Mouse (Mus musculus): ENCODE results near the gene Rel.

The Rel gene

DNA sequence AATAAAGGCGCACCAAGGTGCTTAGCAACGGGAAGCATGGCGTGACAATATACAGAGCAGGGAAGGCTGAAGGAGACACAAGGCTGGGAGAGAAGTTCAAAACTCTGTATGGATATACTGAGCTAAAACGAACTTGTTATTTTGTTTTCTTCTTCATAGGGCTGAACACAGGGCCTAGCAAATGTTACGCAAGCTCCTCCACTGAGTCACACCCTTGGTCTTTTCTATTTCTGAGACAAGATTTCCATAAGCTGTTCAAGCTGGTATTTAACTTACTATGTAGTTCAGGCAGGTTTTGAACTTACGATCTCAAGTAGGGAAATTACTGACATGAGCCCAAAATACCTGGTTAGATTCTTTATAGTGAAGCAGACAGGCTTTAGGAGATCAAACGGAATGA lies 29.4 kb downstream of the Rel start:
- no peak for DNase-seq

- no peak for DNase-seq
These were observed 29.9 kb downstream of the Rel start for GRCm38 (mm10) chr11:23740895-23741294.

DNA sequence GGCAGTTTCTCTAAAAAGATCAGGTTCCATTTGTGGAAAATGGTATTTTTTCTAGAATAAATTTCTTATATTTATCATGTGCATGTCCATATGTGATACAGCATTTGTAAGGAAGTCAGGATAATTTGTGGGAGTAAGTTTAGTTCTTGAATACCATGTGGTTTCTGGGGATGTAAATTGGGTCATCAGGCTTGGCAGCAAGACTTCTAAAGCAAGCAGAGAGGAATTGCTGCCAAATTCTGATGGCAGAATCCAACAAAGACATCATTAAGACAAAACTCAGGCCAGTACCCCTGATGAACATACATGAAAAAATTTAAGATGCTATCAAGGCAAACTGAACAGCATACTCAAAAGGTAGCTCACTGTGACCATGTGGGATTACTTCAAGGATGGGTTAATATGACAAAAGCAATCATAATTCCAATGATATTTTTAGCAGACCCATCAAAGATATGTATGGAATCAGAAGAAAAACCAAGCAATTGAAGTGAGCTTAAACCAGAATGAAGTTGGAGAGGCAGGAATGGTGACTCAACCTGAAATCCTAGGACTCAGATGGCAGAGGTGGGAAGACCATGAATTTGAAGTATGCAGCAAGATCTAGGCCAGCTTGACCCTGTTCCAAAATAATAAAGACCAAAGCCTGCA lies 34.8 kb downstream of the Rel start:
- no peak for DNase-seq

DNA sequence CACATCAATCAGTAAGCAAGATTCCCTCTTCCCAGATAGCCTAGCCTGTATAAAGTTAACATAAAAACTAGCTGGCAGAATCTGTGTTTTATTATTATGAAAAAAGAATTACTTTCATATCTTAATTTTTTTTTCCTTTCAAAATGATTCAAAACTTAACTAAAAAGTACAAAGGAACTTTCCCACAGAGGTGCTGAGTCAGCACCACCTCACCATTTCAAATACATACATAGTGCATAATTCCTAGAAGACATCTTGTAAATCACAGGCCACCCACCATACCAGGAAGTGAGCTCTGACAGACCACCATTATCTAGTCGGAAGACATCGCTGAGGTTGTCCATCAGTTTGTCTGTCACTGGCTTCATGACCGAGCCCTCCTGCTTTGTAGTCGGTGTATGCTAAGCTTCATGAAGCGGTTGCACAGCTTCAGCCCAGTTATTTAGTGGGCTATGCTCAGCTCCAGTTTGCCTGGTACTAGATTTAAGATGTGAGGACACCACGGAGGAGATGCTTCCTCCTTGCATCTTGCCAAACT lies 36.0 kb downstream of the Rel start:
- no peak for DNase-seq

DNA sequence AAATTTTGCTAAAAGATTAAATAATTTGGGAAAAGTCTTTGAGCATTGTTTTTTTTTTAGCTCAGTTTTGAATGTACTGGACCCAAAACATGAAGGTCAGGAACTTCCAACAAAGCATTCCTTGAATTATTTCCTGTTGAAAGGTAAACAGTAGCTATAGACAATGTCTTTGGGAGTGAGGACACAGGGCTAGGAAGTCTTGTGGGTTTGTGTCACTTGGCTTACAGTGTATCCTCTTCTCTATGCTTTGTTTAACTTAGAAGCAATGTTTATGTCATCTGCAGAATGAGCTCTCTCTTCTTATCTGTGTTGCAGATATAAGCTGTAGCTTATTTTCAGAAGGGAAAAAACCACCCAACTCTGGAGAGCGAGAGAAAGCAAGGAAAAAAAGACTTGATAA lies 37.9 kb downstream of the Rel start:
- no peak for DNase-seq

DNA sequence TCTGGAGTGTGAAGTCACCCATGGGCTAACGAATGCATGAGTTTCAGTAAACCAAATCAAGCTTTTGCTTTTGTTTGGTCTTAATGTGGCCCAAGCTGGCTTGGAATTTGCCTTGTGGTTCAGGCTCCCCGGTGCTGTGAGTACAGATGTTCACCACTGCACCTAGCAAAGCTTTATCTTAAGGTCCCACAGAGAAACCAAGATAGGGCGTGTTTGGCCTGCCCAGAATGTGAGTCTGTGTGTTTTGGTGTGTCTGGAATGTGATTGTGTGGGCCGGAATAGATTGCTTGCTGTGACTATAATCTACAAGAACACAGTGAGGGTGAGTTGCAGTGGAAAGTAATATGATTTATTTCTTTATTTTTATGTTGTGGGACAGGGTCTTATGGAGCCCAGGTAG lies 40.6 kb downstream of the Rel start:
- no peak for DNase-seq

- no peak for DNase-seq
These were observed 42.6 kb downstream of the Rel start for GRCm38 (mm10) chr11:23728186-23728585.

DNA sequence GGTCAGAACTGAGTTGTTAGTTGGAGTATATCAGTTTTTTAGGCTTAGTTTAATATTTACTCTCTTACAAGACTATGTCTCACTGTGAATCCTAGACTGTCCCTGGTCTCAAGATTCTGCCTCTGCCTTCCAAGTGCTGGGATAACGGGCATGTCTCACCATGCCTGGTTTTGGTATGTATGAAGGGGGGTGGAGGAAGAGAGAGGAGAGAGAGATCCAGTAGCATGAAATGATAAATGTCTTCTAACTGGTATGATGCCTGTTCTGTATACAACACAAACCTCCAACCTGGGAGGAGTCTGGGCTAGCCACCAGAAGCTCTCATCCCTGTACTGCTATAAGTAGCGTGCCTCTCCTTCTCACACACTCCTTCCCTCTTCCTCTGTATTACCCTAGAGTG lies 44.3 kb downstream of the Rel start:
- DNase-seq = no peak

- DNase-seq = no peak
These were observed 44.9 kb downstream of the Rel start for GRCm38 (mm10) chr11:23725850-23726249.

GRCm38 (mm10) chr11:23722326-23722725 lies 48.4 kb downstream of the Rel start:
- DNase-seq = no peak

GRCm38 (mm10) chr11:23719825-23720224 lies 50.9 kb downstream of the Rel start:
- no peak for DNase-seq

- DNase-seq = no peak
These were observed 51.9 kb downstream of the Rel start for GRCm38 (mm10) chr11:23718856-23719255.

DNA sequence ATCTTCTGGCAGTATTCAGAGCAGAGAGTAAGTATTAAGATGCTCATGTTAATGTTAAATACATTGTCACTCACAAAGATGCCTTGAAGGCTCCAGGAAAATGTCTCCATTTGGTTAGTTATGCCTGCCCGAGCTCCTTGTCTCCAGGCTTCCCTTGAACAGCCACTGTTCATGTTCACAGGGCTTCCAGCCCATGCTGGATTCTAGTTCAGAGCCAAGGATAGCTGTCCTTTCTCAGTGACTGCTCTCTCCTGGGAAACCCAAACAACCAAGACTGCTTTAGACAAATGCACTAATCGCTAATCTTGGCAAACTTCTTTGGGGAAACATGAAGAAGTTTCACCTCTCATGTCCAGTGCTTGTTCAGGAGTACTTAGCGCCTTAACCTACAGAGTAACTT lies 58.5 kb downstream of the Rel start:
- DNase-seq = no peak

- no peak for DNase-seq
These were observed 66.0 kb downstream of the Rel start for GRCm38 (mm10) chr11:23704604-23705294.

- DNase-seq = no peak
These were observed 68.9 kb downstream of the Rel start for GRCm38 (mm10) chr11:23701831-23702230.

GRCm38 (mm10) chr11:23699414-23700095 lies 71.2 kb downstream of the Rel start:
- DNase-seq = no peak

- no peak for DNase-seq
These were observed 72.2 kb downstream of the Rel start for GRCm38 (mm10) chr11:23698526-23698925.

- DNase-seq = no peak
These were observed 74.9 kb downstream of the Rel start for GRCm38 (mm10) chr11:23695847-23696246.

DNA sequence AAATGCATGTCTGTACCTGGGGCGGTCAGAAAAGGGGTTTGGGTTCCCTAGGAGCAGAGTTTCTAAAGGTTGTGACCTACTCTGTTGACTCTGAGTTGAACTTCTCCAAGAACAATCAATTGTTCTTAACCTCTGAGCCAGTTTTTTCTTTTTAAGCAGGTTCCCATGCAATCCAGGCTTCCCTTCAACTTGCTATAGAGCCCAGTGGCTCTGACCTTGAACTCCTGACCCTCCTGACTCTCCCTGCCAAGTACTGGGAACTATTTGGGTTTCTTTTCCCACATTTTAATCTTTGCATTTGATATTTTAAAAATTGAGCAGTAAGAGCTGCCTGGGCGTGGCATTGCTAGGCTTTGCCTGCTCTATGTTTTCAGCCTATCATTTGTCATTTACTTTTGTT lies 77.5 kb downstream of the Rel start:
- no peak for DNase-seq

DNA sequence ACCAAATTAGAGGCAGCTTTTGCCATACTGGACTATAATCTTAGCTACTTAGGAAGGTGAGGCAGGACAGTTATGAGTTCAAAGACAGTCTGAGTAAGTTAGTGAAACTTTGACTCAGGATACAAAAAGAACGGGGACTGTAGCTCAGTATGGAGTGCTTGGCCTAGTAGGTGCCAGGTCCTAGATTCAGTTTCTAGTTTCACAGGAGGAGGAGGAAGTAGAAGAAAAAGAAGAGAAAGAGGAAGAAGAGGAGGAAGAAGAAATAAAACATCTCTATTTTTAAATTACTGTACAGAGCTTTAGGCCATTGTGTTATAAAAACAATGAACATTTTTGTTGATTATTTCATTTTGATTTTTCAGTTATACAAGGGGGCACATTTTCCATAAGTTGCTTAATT lies 82.7 kb downstream of the Rel start:
- DNase-seq = no peak

Data from lung, postnatal 14 days (tissue).